Mouse (Mus musculus) intestine, postnatal 0 days (tissue): ENCODE data around the gene Rfx5. TPM values are rescaled to one million over a fixed set of nuclear protein-coding genes. Genes with fewer than 3 reads are reported as not detected.
"Not testable (repeated sequence)": the region's sequence is repeated elsewhere in the genome, so short reads cannot be mapped to it uniquely, and the experiment has no call there.

Source experiments
- ATAC-seq: fragments of 200-750 bp; cut with Nextera tagmentation; 2 replicates; pipeline ENCODE4 v1.8.0; 2017; ENCODE audit warnings: mild to moderate bottlenecking, moderate TSS enrichment, moderate library complexity
- H3K27ac ChIP-seq: fragments of 300-500 bp; sonication (generic); 2 replicates; pipeline ENCODE4 v1.5.1; 2014; ENCODE audit warnings: mild to moderate bottlenecking, low read depth, low read length, moderate library complexity
- H3K27me3 ChIP-seq: fragments of 300-500 bp; sonication (generic); replicated peaks from 2 replicates; pipeline ENCODE4 v1.6.1; 2014; ENCODE audit warnings: low read length, mixed read lengths; ENCODE audit not compliant: control insufficient read depth, insufficient read depth
- H3K36me3 ChIP-seq: fragments of 300-500 bp; sonication (generic); 2 replicates; pipeline ENCODE4 v1.6.1; 2014; ENCODE audit warnings: mild to moderate bottlenecking, moderate library complexity; ENCODE audit not compliant: control insufficient read depth, insufficient read depth
- H3K4me1 ChIP-seq: fragments of 300-500 bp; sonication (generic); replicated peaks from 2 replicates; pipeline ENCODE4 v1.6.1; 2014; ENCODE audit warnings: antibody characterized with exemption, low read length, mixed read lengths; ENCODE audit not compliant: control insufficient read depth, insufficient read depth
- H3K4me2 ChIP-seq: fragments of 300-500 bp; sonication (generic); replicated peaks from 2 replicates; pipeline ENCODE4 v1.6.1; 2014; ENCODE audit warnings: low read depth, mild to moderate bottlenecking, moderate library complexity
- H3K4me3 ChIP-seq: fragments of 300-500 bp; sonication (generic); 2 replicates; pipeline ENCODE4 v1.5.1; 2014; ENCODE audit warnings: low read depth, low read length
- H3K9ac ChIP-seq: fragments of 300-500 bp; sonication (generic); 2 replicates; pipeline ENCODE4 v1.6.1; 2014; ENCODE audit warnings: mild to moderate bottlenecking, low read depth, low read length
- H3K9me3 ChIP-seq: fragments of 300-500 bp; sonication (generic); 2 replicates; pipeline ENCODE4 v1.6.1; 2016; ENCODE audit warnings: mixed run types; ENCODE audit not compliant: control insufficient read depth
- CTCF ChIP-seq: sonication (generic); IDR thresholded peaks from 2 replicates; pipeline ENCODE4 v1.5.1; 2016; ENCODE audit warnings: low read depth, mild to moderate bottlenecking, control low read depth, antibody characterized with exemption, moderate library complexity
- WGBS: fragments of 180-500 bp; shearing (Covaris S2); extraction: QIAGEN DNeasy Blood & Tissue Kit; methylation state at CpG from one replicate; pipeline ENCODE4 v1.1.7; 2014; 5-methylcytosine and 5-hydroxymethylcytosine counted together
- polyA plus RNA-seq: library from polyadenylated mRNA; unstranded; fragments of >200 nt; fragmentation: Nextera tagmentation; extraction: Ambion mirVana; gene quantifications from 2 replicates; pipeline ENCODE4 v1.2.1, GENCODE M21; 2015

Gene Rfx5
- 2.6 and 3.9 TPM in 2 replicates for polyA plus RNA-seq

DNA sequence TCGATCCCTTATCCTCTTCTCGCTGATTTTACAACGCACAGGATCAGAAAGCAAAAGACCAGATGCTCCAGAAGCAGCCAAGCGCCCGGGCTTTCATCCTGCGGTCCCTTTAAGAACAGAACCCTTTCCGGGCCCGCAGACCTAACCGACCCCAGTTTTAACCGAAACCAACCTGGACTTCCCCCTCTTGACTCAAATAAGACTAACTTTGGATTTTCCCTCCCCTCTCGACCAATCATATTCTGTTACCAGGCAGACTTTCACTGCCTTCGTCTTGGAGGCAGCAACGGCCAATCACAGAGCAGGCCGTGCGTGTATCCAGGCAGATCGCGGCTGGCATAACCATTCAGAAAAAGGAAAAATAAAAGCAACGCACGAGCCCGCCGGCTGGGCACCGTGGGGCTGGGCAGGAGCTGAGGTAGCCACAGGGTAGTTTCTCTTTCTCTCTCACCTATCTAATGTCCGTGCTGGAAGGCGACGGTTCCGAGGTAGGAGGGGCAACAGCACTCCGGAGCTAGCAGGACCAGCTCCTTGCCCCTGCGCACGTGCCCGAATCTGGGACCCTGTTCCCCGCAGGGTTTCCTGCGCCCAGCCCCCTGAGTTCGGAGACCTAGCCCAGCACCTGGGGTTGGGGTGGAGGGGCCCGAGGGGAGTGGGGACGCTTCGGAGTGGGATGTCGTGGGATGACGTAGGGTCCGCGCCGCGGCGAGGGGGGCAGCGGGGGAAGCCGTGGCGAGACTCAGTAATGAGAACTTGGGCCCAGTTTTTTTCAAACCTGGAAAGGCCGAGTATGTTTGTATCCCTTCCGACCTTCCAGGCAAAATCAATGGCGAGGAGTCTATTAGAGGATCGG is at the start of gene Rfx5:
Gene Rfx5, plus strand, starts transcription at position 312 of the 853 bp plus-strand sequence.
- Histone ChIP-seq H3K36me3 (peaks cover 29% of the 10 kb centered on the region), H3K27me3 (no peaks in the 10 kb centered on the region), H3K9me3 (no peaks in the 10 kb centered on the region), H3K4me1 (no peaks in the 10 kb centered on the region), H3K4me2 (peak within 1 kb of the TSS; percentile 85), H3K9ac (peak within 1 kb of the TSS; percentile 80), H3K27ac (peak within 1 kb of the TSS; percentile 83), H3K4me3 (peak within 1 kb of the TSS; percentile 83)
- WGBS, result 1% methylated on average over 50 of the region's 50 CpGs
- peak; percentile 20; the same call in 1 of the 2 replicates for TF ChIP-seq CTCF
- peak; percentile 97 for ATAC-seq

DNA sequence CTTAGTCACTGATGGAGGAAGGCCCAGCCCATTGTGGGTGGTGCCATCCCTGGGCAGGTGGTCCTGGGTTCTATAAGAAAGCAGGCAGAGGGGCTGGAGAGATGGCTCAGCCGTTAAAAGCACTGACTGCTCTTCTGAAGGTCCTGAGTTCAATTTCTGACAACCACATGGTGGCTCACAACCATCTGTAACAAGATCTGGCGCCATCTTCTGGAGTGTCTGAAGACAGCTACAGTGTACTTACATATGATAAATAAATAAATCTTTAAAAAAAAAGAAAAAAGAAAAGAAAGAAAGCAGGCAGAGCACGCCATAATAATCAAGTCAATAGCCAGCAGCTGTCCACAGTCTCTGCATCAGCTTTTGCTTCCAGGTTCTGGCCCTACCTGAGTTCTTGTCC is 49.1 kb upstream of the Rfx5 start:
- not testable (repeated sequence) for H3K36me3 ChIP-seq, H3K4me3 ChIP-seq, ATAC-seq, H3K27me3 ChIP-seq, H3K4me2 ChIP-seq, H3K9ac ChIP-seq, H3K9me3 ChIP-seq, H3K27ac ChIP-seq, H3K4me1 ChIP-seq
- 62% methylated on average over 3 of the region's 3 CpGs for WGBS
- peak; percentile 45 for TF ChIP-seq CTCF

DNA sequence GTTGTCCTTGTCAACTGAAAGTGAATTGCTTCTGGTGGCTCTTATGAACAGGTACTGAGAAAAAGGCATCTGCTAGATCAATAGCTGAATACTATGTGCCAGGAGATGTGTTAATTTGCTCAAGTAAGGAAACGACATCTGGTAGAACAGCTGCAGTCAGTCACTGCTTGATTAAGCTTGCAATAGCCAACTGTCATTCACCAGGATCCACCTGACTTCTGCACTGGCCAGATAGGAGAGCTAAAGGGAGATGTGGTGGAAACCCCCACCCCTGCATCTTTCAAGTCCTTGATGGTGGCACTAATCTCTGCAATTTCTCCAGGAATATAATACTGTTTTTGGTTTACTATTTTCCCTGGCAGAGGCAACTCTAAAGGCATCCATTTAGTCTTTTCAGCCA is 47.4 kb upstream of the Rfx5 start:
- no peaks in the 10 kb centered on the region for H3K4me1 ChIP-seq
- no peak overlapping the region for H3K9ac ChIP-seq
- 53% methylated on average over 1 of the region's 1 CpGs for WGBS
- H3K27ac ChIP-seq, result no peak overlapping the region
- no peaks in the 10 kb centered on the region for H3K36me3 ChIP-seq
- ATAC-seq, result no peak
- no peaks in the 10 kb centered on the region for H3K27me3 ChIP-seq
- no peaks in the 10 kb centered on the region for H3K9me3 ChIP-seq
- TF ChIP-seq CTCF, result no peak
- H3K4me3 ChIP-seq, result no peak overlapping the region
- H3K4me2 ChIP-seq, result no peak overlapping the region

DNA sequence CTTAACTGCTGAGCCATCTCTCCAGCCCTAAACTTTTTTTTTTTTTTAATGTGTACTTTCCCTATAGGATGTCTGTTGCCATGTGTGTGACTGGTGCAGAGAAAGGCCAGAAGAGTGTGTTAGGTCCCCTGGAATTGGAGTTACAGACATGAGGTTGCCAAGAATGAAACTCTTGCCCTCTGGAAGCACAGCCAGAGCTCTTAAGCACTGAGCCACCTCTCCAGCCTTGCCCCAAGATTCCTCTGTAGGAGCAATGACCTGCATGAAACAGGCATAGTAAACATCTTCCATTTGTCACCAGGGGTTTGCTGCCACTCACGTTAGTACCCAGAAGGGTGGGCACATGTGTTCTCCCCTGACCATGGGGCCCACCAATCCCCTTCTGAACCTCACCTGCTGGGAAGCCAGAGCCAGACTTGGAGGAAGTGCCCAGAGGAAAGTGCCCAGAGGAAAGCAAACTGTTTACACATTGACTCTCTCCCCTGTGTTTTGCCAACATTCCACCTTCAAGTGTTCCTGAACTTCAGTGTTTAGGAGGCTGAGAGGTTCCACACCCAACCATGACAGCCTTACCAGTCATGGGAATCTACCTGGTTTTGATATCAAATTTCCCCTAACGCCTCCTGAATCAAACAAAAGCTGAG is 42.7 kb upstream of the Rfx5 start:
- ATAC-seq, result no peak
- no peaks in the 10 kb centered on the region for H3K27me3 ChIP-seq
- H3K9ac ChIP-seq, result no peak overlapping the region
- H3K4me3 ChIP-seq, result no peak overlapping the region
- no peaks in the 10 kb centered on the region for H3K36me3 ChIP-seq
- H3K9me3 ChIP-seq, result no peaks in the 10 kb centered on the region
- no peak overlapping the region for H3K27ac ChIP-seq
- H3K4me1 ChIP-seq, result no peaks in the 10 kb centered on the region
- WGBS, result 61% methylated on average over 2 of the region's 2 CpGs
- TF ChIP-seq CTCF, result no peak
- no peak overlapping the region for H3K4me2 ChIP-seq

DNA sequence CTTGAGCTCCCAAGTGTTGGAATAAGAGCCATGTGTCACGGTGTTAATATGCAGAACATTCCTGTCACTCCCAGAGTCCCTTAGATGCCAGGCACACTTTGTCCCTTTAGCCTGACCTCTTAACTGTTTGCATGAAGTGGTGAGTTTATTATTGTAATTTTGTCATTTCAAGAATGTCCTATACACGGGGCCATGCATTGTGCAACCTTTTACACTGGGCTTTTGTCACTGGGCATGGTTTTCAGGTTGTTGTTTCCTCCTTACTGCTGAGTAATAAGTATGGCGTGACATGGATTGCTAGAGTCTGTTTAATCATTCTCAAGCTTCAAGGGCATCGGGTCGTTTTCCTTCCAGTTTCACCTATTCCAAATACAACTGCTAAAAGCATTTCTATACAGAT is 40.1 kb upstream of the Rfx5 start:
- no peak for TF ChIP-seq CTCF
- H3K27ac ChIP-seq, result peak overlapping the region; percentile 80
- H3K27me3 ChIP-seq, result no peaks in the 10 kb centered on the region
- peak; percentile 93 for ATAC-seq
- no peaks in the 10 kb centered on the region for H3K36me3 ChIP-seq
- H3K4me2 ChIP-seq, result no peak overlapping the region
- 26% methylated on average over 5 of the region's 5 CpGs for WGBS
- H3K9me3 ChIP-seq, result no peaks in the 10 kb centered on the region
- H3K9ac ChIP-seq, result no peak overlapping the region
- no peaks in the 10 kb centered on the region for H3K4me1 ChIP-seq
- H3K4me3 ChIP-seq, result no peak overlapping the region

DNA sequence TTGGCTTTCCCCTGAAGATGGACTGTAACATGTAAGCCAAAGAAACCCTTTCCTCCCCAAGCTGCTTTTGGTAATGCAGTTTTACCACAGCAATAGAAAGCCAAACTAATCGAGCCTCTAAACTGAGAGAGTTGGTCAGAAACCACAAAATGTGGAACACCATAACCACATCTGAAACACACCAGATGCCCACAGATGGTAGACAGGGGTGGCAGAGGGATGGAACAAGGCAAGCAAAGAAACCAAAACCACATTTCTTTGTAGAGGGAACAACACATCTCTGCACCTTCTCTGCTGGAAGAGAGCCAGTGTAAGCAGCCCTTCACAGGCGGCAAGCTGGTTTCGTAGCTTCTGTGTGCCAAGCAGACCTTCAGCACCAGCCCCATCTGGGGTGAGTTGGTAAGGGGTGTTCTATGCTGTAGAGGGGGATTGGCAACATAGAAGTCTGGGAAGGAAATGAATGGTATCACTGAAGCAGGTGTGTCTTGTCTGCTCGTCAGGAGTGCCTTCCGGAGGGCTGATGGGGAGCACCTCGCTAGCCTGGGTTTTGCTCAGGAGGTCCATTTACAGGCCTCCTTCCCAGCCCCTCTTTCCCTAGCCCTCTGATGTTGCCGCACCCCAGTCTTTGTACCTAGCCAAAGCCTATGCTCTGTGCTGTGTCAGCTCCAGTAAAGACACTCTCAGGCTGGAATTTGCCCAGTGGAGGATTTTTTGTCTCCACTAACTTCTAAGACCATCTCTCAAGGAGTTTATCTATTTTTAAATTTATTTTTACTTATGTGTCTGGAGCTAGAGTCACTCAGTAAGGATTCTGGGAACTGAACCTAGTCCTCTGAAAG is 37.8 kb upstream of the Rfx5 start:
- H3K4me3 ChIP-seq, result no peak overlapping the region
- H3K9me3 ChIP-seq, result no peaks in the 10 kb centered on the region
- no peak overlapping the region for H3K9ac ChIP-seq
- no peaks in the 10 kb centered on the region for H3K36me3 ChIP-seq
- H3K4me1 ChIP-seq, result peaks cover 4% of the 10 kb centered on the region; the same call in 1 of the 2 replicates
- WGBS, result 80% methylated on average over 7 of the region's 7 CpGs
- no peak overlapping the region for H3K27ac ChIP-seq
- H3K27me3 ChIP-seq, result no peaks in the 10 kb centered on the region
- no peak for TF ChIP-seq CTCF
- no peak overlapping the region for H3K4me2 ChIP-seq
- no peak for ATAC-seq
